Mouse (Mus musculus) adrenal gland, postnatal 36 days (tissue): ENCODE data around the gene Dnajc17. TPM values are rescaled to one million over a fixed set of nuclear protein-coding genes. Genes with fewer than 3 reads are reported as not detected.
A peak's percentile ranks its signal among the peaks of the same experiment; 100 is the strongest.

Source experiments
- DNase-seq, 2 experiments: peaks; one replicate each; pipeline ENCODE4 v3.0.0; 2021; ENCODE audit warnings: mixed read lengths in 1 of 2
- total RNA-seq, 2 experiments: library from RNA; stranded (reverse); gene quantifications; 2 replicates each; pipeline ENCODE4 v1.2.3; 2021

The Dnajc17 gene
- total RNA-seq, 2 experiments from 2014 or later: 14.4 to 14.6 TPM

GRCm38 (mm10) chr2:119198049-119198448 lies 10.5 kb downstream of the Dnajc17 start:
- DNase-seq: no peak

DNA sequence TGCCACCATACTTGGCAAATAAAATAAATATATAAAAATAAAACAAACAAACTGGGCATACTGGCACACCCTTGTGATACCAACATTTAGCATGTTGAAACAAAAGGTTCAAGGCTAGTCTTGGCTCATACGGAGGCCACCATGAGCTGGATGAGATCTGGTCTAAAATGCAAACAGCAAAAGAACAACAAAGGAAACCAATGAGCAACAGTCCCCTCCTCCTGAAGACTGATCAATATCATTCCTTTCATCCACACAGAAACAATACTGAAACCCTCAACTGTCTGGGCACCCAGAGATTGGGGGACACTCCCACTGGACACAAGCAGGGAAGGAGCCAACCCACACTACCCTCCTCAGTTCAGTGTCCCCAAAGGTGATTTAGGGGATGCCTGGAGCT lies 11.1 kb downstream of the Dnajc17 start:
- DNase-seq: no peak

DNA sequence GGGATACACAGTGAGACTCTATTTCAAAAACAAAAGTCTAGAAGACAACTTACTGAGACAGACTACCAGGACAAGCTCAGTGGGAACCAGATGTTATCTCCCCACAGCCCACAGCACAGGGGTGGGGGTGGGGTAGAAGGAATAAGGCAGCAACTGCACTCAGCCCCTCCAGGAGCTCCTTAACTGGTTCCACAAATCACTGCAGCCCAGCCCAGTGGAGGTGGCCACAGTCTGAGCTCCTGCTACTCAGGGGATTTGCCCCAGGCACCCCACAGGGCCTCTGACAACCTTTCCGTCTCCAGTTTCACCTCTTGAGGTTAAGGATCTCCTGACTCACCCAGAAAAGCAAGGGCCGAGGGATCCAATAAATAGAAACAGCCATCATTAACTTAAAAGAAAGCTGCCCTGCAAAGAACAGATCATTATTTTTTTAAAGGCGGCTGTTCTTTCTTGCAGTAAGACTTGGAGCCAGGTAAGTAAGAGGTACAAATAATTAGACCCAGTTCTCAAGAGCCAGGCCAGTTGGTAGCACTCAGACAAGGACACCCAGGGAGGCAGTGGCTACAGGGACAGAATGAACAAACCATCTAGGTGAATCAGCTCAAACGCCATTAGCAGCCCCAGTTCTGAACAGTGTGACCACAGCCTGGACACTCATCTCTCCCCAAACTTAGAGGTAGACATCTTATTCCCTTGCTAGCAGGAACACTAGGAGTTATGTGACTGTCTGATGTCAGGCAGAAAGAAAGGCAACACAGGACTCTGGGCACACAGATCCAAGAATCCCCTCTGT lies 12.1 kb downstream of the Dnajc17 start:
- no peak for DNase-seq

GRCm38 (mm10) chr2:119194140-119194539 lies 14.5 kb downstream of the Dnajc17 start:
- DNase-seq: no peak

DNA sequence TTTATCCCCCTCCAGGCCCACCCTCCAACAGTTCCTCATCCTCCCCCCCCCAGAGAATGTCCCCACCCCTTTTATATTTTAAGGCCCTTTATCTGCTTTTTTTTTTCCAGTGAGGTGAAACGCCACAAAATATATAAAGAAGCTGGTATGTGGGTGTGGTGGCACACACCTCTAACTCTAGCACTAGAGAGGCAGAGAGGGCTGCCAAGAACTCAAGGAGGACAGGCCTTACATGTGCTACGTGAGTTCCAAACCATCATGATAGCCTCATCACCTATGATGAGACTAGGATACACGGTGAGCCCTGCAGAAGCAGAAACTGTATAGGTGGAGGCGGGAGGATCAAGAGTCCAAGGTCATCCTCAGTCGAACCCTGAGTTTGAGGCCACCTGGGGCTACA lies 17.6 kb downstream of the Dnajc17 start:
- DNase-seq: no peak

- DNase-seq: peak; percentile 87 to 90
Measured at GRCm38 (mm10) chr2:119189029-119189710, 19.4 kb downstream of the Dnajc17 start.

- DNase-seq: no peak
Measured at GRCm38 (mm10) chr2:119182914-119183313, 25.7 kb downstream of the Dnajc17 start.

DNA sequence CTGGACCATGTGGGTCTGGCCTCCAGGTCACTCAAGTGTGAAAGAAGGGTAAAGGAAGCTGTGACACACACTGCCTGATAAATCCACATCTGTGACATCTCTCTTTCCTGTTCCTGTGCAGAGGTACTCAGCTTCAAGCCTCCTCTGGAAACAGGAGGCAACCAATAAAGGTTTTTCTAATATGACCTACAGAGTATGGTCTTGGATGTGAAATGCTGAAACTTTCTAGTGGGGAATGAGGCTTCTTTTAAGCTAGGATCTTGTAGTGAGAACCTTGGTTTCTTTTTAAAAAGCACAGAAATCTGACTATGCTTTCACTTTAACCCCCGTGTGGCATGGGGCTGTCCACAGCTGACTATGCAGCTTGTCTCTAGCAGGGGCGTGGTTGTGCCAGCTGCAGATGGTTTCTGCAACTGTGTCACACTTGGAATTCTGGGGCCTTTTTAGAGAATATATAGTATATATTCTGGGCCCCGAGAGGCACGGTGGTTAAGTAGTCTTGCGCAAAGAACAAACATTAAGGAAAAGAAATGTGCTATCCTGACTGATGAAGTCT lies 31.1 kb downstream of the Dnajc17 start:
- DNase-seq: no peak

GRCm38 (mm10) chr2:119176761-119177160 lies 31.8 kb downstream of the Dnajc17 start:
- no peak for DNase-seq

DNA sequence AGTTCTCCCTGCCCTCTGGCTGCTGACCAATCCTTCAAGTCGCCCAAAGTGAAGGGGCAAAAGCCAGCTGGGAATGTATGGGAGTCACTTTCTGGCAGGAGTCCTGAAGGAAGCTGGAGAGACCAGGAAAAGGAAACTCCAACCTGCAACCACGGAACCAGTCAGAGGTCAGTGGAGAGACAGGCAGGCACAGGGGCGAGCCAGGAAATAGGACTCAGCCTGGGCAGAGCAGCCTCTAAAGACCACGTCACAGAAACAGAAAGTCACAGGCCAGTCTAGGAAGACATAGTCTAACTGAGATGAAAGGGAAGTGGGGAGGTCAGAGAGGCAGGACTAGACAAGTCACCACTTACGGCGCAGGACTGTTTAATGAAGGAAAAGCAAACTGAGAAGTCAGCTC lies 33.0 kb downstream of the Dnajc17 start:
- DNase-seq: peak in 1 of 2 experiments; percentile 37

DNA sequence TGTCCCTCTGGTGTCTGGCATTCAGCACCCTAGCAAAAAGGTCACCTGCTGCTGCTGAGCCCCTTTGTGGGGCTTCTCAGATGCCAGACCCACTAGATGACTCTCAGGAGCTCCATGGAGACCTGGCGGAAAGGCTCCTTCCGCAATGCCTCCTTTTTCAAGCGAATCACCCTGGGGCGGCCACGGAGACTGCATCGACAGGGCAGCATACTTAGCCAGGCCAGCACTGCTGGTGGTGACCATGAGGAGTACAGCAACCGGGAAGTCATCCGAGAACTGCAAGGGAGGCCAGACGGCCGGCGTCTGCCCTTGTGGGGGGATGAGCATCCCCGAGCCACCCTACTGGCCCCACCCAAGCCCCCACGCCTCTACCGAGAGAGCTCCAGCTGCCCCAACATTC lies 33.7 kb downstream of the Dnajc17 start:
- DNase-seq: no peak

DNA sequence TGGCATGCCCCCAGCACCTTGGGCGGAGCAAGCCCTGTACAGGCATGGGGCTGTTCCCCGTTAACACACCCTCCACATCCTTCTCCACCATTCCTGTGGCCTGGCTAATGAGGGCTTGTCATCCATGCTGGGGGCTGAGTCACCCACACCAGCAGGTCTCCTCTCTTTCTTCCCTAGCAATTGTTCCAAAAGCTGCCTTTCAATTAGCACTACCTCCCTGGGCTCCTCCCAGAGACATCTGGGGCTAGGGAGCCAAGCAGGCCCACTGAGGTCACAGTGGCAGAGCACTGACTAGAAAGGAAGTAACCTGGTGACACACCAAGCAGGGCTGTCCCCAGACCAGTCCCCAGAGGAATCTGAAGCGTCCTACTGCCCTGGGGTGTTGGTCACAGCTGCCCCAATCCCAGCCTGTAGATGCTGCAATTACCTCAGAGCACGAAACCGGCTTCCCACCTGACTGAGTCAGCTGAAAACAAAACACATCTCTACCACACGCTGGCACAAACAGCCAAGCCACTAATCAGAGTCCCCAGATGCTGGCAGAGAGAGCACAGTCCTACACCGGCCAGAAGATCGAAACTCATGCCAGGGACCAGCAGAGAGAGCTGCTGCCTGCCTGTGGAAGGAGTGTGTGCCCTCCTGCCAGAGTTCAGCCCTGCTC lies 34.5 kb downstream of the Dnajc17 start, which contains the start of gene Gm14137:
Gene Gm14137 (plus strand): TSS at position 519 of the 661 bp plus-strand sequence.
- peak in 1 of 2 experiments; percentile 46 for DNase-seq

GRCm38 (mm10) chr2:119172862-119173576 lies 35.6 kb downstream of the Dnajc17 start:
- peak; percentile 81 to 87 for DNase-seq

- no peak for DNase-seq
Measured at GRCm38 (mm10) chr2:119172446-119172845, 36.1 kb downstream of the Dnajc17 start.

DNA sequence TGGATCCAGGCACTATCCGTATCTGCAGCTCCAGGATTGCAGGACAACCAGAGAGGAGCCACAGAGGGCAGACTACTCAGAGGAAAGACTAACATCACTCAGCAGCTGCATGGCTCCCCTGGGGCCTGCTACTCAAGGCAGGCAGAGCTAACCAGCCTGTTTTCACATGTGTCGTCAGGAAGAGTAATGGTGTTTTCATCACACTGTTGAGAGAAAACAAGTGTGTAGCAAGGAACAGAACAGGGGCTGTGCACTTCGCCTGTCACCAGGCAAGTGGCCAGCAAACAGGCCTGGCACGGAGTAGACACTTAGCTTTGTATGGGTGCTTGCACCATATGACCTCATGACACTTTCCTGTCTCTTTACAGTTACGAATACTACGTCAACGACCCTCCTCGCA lies 37.0 kb downstream of the Dnajc17 start:
- no peak for DNase-seq

- DNase-seq: no peak
Measured at GRCm38 (mm10) chr2:119170282-119170681, 38.3 kb downstream of the Dnajc17 start.

GRCm38 (mm10) chr2:119167866-119168256 lies 40.7 kb downstream of the Dnajc17 start:
- DNase-seq: no peak

DNA sequence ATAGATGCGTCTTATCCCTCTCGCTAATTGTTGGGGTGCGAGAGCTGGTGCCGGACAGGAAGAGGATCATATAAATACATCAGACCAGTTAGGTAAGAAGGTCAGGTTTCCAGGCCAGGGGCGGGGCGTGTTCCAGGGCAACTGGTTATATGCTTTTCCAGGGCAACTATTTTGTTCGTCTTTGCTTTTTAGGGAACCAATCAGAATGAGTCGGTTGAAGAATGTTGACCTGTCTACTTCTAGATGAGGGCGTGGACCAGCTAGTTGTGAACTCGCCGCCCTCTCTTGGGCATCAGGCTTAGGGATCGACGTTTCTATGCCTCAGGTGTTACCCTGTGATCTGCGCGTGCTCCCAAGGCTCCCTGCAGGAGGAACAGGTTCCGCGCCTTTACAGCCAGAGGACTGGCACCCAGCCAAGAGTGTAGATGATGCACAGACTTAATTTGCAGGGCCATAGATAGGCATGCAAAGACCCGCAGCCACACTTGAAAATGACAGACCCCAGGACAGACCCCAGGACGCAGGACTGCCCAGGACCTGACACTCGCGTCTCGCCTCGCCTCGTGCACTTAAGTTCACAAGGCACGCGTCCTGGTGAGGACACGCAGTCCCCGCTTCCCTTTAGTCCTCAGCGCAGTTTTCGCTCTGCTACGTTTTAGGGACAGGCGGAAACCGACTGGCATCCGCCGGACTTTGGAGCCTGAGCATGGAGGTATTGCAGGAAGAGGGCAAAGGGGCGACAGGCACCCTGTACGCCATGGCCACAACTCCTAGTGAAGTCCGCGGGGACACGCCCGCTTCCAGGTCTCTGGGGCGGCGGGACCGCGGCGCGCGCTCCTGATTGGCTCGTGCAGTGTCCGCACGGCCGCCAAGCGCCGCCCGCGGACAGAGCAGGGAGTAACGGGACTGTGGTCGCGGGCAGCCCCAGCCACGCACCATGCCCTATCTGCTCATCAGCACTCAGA lies 41.4 kb downstream of the Dnajc17 start, which contains the start of gene Gchfr:
Gene Gchfr (plus strand): TSS at position 873 of the 965 bp plus-strand sequence.
- DNase-seq: peak; percentile 89

- DNase-seq: no peak
Measured at GRCm38 (mm10) chr2:119165401-119165800, 43.2 kb downstream of the Dnajc17 start.

DNA sequence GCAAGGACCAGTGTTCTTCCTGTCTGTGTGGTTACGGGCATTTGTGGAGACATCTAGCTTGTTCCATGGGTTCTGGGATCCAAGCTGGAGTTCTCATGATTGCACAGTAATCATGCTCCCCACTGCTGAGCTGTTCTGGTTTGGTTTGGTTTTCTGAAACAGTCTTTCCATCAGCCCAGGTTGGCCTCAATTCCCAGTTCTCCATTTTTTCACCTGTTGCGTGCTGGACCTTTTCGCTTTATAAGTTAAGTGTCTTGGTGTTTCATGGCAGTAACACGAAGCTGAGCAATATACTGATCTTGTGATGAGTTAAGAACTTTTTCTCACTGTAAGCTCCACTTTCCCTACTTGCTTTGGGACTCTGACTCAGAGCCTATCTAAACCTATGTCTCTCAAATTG lies 44.6 kb downstream of the Dnajc17 start:
- DNase-seq: no peak

- no peak for DNase-seq
Measured at GRCm38 (mm10) chr2:119163135-119163534, 45.5 kb downstream of the Dnajc17 start.
